Mouse (Mus musculus): ENCODE data around the gene Dnal1. TPM values are rescaled to one million over a fixed set of nuclear protein-coding genes. Genes with fewer than 3 reads are reported as not detected.
A peak's percentile ranks its signal among the peaks of the same experiment; 100 is the strongest.

Dnal1 gene
- total RNA-seq, 4 experiments from 2014 or later = 6.2 to 7.8 (median 7.0) TPM

- DNase-seq (ENCODE audit: low spot score) = no peak
Observed at GRCm38 (mm10) chr12:84161616-84162433, 47.7 kb downstream of the Dnal1 start.

DNA sequence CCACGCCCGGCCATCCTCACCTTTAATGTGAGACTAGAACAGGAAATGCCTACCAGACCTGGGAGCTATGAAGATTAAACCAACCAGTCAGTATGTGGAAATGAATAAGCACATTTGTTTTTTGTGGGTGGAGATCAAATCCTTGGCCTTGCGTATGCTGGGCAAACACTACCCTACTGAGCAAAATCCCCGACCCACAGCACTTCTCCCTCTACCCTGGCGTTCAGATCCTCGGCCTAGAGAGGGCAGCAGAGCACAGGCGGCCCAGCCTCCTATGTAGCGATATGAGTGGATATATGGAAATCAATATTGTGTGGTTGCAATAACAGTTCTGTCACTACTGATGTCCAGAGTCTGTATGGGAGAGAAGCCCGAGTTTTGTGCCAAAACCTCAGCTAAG, 49.0 kb downstream of the Dnal1 start:
- DNase-seq (ENCODE audit: low spot score) = no peak

DNA sequence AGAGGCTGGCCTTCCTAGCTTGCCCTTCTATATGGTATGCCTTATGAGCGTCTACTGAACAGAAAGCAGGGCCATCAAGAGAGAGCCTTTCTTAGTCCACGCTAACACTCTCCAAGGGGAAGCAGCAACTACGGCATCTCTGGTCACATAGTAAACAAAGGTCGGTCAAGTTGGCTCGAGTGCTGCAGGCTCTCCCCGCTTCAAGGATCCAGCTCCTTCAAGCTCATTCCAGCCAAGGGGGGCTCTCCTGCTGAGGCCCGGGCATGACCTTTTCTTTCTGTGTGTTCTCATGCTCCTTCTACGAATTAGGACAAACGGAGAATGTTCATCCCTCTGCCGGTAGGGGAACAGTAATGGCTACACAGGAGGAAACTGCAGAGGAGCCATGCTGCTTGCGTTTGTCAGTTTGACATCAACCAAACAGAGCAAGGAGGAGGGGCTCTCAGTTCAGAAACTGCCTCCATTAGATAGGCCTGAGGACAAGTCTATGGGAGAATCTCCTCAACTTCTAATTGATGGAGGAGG, 49.5 kb downstream of the Dnal1 start:
- no peak for DNase-seq (ENCODE audit: low spot score)

GRCm38 (mm10) chr12:84165631-84166373, 51.6 kb downstream of the Dnal1 start:
- DNase-seq (ENCODE audit: low spot score) = no peak

DNA sequence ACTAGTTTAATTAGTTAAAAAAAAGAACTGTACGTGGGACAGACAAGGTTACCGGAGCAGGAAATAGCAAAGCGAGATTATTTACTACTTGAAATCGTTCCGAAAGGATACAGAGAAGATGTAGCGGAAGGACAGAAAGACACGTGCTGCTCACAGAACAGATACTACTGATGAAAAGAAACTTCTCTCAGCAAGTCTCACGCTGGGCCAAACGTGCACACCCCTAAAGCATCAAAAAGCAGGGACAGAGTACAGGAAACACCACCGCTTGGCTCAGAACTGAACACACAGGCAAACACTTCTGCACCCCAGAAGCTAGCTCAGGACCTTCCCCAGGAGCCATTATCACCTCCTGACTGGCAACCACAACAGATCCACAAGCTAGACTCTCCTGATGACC, 56.4 kb downstream of the Dnal1 start:
- no peak for DNase-seq (ENCODE audit: low spot score)

DNA sequence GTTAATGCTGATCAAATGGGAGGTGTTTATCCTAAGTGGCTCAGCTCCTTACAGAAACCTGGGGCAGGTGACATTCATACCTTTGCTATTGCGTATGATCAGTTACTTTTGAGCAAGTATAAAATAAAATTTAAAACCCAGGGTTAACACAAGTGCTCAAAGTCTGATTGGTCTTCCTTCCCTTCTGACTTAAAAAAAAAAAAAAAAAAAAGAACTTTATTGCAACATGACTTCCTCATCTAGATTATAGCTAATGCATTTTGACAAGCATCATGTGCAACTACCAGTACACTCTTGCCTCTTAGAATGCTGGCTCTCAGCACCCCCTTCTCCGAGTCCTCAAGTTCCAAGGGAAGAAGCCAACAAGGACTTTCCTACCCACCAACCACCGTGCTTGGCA, 58.0 kb downstream of the Dnal1 start:
- DNase-seq (ENCODE audit: low spot score) = no peak

- no peak for DNase-seq (ENCODE audit: low spot score)
Observed at GRCm38 (mm10) chr12:84172862-84173261, 58.7 kb downstream of the Dnal1 start.

GRCm38 (mm10) chr12:84173309-84173915, 59.2 kb downstream of the Dnal1 start:
- DNase-seq (ENCODE audit: low spot score) = no peak

DNA sequence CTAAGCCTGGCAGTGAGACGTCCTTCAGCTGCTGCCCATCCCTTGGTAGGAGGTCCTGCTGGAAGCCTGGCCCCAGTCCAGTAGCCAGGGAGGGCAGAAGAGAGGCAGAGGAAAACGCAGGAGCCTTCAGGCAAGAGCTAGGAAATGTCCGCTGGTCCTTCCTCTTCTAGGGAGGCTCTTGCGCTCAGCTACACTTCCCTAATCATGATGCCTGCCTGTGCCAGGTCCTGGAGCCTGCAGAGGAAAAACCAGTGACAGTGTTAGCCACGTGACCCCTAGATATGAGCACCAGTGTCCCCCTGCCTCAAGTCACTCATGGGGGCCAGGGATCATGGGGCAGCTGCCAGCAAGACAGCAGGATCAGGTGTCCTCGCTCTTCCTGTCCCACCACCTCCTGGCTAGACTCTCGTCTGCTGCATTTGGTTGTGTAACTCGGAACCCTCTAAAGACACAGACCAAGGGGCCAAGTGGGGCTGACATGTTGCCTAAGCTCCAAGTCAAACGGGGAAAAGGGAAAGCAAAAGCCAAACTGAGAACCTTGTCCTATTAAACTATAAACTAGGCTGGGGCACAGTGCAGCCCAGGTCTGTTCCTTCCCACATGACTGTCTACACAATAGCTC, 60.1 kb downstream of the Dnal1 start:
- peak; percentile 42 for DNase-seq (ENCODE audit: low spot score)

DNA sequence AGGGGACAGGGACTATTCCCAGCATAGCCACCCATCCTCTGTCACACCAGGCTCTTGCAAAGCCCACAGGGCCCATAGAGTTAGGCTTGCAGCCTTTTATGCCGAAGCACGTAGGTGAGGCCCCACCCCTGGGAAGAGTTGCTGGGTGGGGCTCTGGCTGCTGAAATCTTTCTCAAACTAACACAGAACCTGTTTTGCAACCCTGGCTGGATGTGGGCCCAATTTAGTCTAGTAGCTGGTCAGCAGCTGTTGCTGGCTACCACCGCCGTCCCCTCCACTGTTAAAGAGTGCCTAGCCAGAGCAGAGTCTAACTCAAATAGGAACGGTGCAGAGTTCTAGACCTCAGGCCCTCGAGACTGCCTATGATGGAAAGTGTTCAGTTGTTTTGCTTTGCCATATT, 60.7 kb downstream of the Dnal1 start:
- DNase-seq (ENCODE audit: low spot score) = peak; percentile 74

DNA sequence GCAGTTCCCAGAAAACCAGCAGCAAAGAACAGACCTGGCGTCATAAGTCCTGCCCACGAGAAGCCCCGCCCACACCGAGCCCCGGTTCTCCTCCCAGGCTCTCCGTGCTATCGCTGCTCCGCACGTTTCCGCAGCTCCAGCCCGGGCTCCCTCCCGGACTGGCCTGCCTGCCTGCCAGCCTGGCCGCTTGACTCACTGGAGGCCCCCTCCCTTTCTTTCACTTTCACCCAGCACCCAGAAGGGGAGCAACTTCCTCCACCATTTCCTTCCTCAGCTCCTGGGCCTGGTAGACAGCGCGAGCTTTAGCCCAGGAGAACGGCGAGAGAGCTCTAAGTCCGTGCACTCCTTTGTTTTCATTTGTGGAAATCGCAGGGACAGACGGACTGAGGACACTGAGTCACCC, 61.5 kb downstream of the Dnal1 start:
- DNase-seq (ENCODE audit: low spot score) = peak; percentile 89

GRCm38 (mm10) chr12:84176126-84176769, 62.1 kb downstream of the Dnal1 start:
- DNase-seq (ENCODE audit: low spot score) = no peak

DNA sequence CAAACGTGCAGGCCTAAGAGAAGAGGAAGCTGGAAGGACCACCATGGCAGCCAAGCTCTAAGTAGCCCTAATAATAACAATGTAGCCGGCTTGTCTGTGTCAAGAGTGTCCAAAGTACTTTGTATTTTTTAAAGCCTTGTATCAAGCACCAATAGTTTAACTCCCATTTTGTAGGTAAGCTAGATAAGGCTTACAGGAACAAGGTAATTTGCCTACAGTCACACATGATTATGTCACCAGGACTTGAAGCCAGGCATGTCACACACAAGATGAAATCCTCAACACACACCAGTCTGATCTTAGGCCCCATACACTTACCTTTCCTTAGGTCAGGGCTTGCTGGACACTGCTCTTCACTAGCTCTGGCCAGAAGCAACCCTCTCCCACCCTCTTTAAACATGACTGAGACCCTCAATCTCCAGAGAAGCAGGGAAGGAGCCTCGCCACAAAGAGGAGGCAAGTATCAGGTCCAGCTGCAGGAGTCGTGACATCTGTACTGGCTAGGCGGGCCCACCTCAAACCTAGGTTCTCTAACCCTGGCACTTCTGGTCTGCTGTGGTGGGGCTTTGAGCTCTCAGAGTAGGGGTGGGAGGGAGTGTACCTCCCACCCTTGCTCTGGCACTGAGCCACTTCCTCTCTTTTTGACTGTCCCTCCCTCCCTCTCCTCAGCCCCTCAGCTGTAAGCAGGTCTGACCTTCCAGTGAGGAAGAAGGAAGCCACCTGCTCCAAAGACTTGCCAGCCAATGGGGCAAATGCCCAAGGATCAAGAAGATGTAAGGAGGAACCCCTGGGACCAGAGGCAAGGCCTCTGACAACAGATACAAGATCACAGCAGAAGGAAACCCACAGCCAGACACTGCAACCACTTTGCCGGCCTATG, 63.0 kb downstream of the Dnal1 start:
- DNase-seq (ENCODE audit: low spot score) = no peak

GRCm38 (mm10) chr12:84178052-84178451, 63.9 kb downstream of the Dnal1 start:
- no peak for DNase-seq (ENCODE audit: low spot score)

DNA sequence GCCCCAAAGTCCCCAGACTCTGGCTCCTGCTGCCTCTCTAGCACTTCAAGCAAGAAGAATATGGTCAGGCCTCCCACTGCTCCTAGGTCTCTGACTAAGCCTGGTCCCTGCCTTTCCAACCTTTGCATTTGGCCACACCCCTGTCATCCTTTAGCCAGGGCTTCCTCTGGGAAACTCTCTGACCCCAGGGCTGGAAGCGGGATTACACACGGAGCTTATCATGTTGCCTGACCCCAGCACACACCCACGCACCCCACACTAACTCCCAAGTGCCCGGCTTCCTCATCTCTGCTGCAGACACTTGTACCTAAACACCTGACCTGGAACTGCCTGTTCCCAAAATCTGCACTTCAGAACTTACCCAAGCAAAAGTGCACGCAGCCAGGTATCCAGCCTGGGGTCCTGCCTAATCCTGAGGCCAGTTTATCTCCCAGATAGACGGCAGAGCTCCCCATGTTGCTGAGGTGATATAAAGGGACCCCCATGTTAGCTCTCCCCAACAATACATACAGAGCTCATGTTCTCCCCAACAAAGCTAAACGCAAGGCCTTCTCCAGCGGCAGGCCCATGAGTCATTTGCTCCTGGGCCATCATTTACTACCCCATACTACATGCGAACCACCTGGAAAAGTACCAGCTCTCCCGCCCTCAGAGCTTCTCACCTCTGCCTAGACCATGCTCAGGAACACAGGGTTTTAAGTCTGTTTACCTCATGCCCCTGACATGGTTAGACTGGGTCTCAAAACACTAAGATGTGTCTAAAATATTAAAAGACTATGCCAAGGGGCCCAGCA, 64.7 kb downstream of the Dnal1 start:
- no peak for DNase-seq (ENCODE audit: low spot score)

GRCm38 (mm10) chr12:84180090-84180489, 65.9 kb downstream of the Dnal1 start:
- DNase-seq (ENCODE audit: low spot score) = no peak

DNA sequence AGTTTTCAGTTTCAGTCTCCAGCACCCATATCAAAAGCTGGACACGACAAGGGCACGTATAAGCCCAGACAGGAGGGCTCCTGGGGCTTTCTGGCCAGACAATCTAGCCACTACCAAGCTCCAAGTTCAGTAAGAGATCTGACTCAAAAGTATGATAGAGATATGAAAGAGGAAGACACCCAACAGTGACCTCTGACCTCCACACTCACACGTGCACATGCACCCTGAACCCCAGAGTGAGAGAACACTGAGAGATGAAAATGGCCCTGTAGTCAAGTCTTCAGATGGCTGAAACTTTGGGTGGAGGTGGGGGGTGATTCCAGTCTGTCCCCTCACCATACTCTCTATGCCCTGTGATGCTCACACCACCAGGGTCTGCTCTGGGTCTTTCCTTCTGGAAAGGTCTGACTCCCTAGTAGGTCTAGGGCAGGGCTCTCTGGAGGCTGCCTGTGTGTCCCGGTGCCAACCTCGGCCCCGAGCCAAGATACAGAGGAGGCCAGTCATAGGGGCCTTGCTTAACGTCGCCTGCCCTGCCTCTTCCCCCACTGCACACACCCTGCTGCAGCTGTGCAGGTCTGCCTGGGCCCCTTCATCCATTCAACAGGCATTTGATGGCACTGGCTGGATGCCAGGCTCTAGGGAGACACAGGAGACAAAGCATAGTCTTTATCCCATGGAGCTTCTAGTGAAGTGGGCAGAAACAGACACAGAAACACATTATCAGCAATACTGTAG, 66.7 kb downstream of the Dnal1 start:
- peak; percentile 67 for DNase-seq (ENCODE audit: low spot score)

DNA sequence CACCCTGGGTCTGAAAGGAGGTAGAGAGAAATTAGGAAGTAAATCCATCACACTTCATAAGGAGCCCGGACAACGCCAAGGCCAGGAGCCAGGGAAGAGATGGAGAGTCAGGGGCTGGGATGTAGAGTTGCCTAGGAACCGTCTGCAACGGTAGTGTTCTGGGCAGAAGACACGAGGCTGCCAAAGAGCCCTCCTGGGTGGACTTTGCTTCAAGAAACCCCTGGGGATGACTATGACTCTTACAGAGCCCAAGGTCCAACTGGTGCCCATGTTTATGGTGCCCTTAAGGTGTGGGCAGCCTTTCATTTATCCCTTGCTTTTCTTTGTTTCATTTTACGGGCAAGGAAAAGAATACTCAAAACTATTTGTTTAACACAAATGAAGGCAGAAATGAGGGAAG, 67.8 kb downstream of the Dnal1 start:
- no peak for DNase-seq (ENCODE audit: low spot score)

DNA sequence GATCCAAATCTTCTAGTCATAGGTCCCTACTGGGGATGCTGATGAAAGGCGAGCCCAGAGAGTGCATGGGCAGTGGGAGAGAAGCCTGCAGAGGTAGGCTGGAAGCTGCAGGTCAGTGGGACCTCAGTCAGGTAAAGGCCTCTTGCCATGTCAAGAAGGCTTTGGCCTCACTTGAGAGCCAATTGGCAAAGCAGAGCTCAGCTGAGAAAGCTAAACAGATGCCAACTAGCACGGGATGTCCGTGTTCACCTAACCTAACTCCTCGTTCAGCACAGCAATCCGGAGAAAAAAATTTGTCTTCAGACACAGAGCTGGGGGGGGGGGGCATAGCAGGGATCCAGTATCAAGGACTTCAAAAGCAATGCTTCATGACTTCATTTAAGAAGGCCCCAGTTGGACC, 70.8 kb downstream of the Dnal1 start:
- no peak for DNase-seq (ENCODE audit: low spot score)

Data from heart, adult 8-10 months (tissue).